Mouse (Mus musculus) monocyte, adult 2 months (primary cell): ENCODE measurements at regions not wholly inside any gene's neighbourhood (a gene's known extent, or its start where the extent isn't known, plus 50 kb on each side); places are given as distances from the start of the nearest gene placed in this dataset.

Experiments used
- DNase-seq, 2 experiments: peaks; one replicate each; pipeline ENCODE4 v3.0.0; 2022; ENCODE audit warnings: low spot score in 2 of 2, low read depth in 1 of 2

GRCm38 (mm10) chr5:4597471-4597870 lies 160.4 kb downstream of the Fzd1 start:
- no peak for DNase-seq

GRCm38 (mm10) chr5:4595010-4595409 lies 162.8 kb downstream of the Fzd1 start:
- no peak for DNase-seq

GRCm38 (mm10) chr5:4594562-4594961 lies 163.3 kb downstream of the Fzd1 start:
- DNase-seq = no peak

- DNase-seq = no peak
These were observed 164.0 kb downstream of the Fzd1 start for GRCm38 (mm10) chr5:4593638-4594381.

- no peak for DNase-seq
These were observed 166.1 kb downstream of the Fzd1 start for GRCm38 (mm10) chr5:4591721-4592120.

GRCm38 (mm10) chr5:4582702-4583475 lies 174.9 kb downstream of the Fzd1 start:
- DNase-seq = no peak

GRCm38 (mm10) chr5:4580185-4580839 lies 177.5 kb downstream of the Fzd1 start:
- DNase-seq = no peak

GRCm38 (mm10) chr5:4578856-4579255 lies 179.0 kb downstream of the Fzd1 start:
- no peak for DNase-seq

- DNase-seq = no peak
These were observed 180.7 kb downstream of the Fzd1 start for GRCm38 (mm10) chr5:4577179-4577578.

GRCm38 (mm10) chr5:4563862-4564261 lies 194.0 kb downstream of the Fzd1 start:
- no peak for DNase-seq

- no peak for DNase-seq
These were observed 196.2 kb downstream of the Fzd1 start for GRCm38 (mm10) chr5:4561661-4562060.

- no peak for DNase-seq
These were observed 196.7 kb downstream of the Fzd1 start for GRCm38 (mm10) chr5:4561139-4561470.

GRCm38 (mm10) chr5:4560370-4561138 lies 197.3 kb downstream of the Fzd1 start:
- no peak for DNase-seq

- DNase-seq = no peak
These were observed 202.9 kb downstream of the Fzd1 start for GRCm38 (mm10) chr5:4554972-4555371.

GRCm38 (mm10) chr5:4538572-4538971 lies 219.3 kb downstream of the Fzd1 start:
- no peak for DNase-seq

- no peak for DNase-seq
These were observed 221.0 kb downstream of the Fzd1 start for GRCm38 (mm10) chr5:4536790-4537189.

- no peak for DNase-seq
These were observed 221.9 kb downstream of the Fzd1 start for GRCm38 (mm10) chr5:4535951-4536350.

GRCm38 (mm10) chr5:4534512-4534911 lies 223.3 kb downstream of the Fzd1 start:
- DNase-seq = no peak

GRCm38 (mm10) chr5:4530236-4531067 lies 227.4 kb downstream of the Fzd1 start:
- peak; percentile 58 to 59 for DNase-seq

GRCm38 (mm10) chr5:4526042-4526815 lies 231.6 kb downstream of the Fzd1 start:
- DNase-seq = no peak
